Mouse (Mus musculus): ENCODE measurements around the gene Cnot11. TPM values are rescaled to one million over a fixed set of nuclear protein-coding genes. Genes with fewer than 3 reads are reported as not detected.

Cnot11 gene
- polyA plus RNA-seq, 1 experiment from 2014 or later: 29.0 TPM

DNA sequence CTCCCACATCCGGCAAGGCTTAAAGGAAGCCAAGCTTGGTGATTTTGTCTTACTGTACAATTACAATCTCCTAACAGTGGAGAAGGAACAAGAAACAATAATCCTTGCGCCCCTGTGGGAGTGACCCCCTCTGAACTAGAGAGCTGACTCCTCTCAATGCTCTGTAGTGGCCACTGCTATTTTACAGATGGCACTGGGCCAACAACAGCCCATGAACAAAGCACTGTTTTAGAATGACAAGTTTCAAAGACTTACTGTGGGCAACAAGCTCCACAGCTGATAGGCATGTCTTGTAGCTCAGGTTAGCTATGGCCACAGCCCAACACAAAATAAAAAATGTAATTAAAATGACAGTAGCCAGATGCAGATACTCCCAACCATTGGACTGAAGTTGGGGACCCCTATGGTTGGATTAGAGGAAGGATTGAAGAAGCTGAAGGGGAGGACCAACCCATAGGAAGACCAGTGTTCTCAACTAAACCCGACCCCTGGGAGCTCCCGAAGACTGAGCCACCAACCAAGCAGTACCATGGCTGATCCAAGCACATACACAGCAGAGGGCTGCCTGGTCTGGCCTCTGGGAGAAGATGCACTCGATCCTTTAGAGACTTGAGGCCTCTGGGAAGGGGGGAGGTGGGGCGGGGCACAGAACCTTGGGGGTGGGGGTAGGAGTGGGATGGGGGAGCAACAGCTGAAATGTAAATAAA is 11.5 kb downstream of the Cnot11 start:
- Histone ChIP-seq H3K27me3 (ENCODE audit: insufficient read depth, low read length) (no peaks in the 10 kb centered on the region), H3K9ac (no peak overlapping the region), H3K4me2 (no peak overlapping the region), H3K36me3 (ENCODE audit: insufficient read depth) (peaks cover 80% of the 10 kb centered on the region), H3K27ac (ENCODE audit: low read depth) (no peak overlapping the region), H3K9me3 (ENCODE audit: low read depth, low read length) (no peaks in the 10 kb centered on the region), H3K4me1 (ENCODE audit: insufficient read depth) (no peaks in the 10 kb centered on the region; the same call in 1 of the 2 replicates), H3K4me3 (ENCODE audit: low read depth, low read length) (no peak overlapping the region)
- DNase-seq (peak; percentile 36), ATAC-seq (ENCODE audit: insufficient read depth) (peak; percentile 47; the same call in 1 of the 2 replicates)
- no peak for TF ChIP-seq CTCF (IDR thresholded peaks at IDR 0.05; ENCODE audit: low read depth)
- 88% methylated on average over 6 of the region's 6 CpGs for WGBS

DNA sequence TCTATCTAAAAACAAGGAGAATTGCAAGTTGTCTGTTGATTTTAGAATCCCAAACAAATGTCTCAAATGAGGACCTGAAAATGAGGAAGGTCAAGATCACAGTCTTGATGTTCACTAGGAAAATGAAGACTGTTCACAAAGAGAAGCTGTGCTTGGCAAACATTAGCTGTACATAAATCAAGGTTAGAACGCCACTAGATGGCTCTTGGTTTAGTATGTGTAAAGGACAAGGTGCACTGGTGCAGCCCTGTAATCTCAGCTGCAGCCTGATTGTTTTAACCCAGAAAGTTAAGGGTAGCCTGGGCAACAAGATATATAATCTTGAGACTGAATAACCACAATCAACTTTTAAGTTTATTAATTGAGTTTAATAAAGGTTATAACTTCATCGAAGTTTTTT is 12.4 kb downstream of the Cnot11 start:
- peaks cover 78% of the 10 kb centered on the region for H3K36me3 ChIP-seq (ENCODE audit: insufficient read depth)
- no peak overlapping the region for H3K9ac ChIP-seq
- no peaks in the 10 kb centered on the region for H3K9me3 ChIP-seq (ENCODE audit: low read depth, low read length)
- WGBS: 53% methylated on average over 2 of the region's 2 CpGs
- H3K4me3 ChIP-seq (ENCODE audit: low read depth, low read length): no peak overlapping the region
- H3K4me1 ChIP-seq (ENCODE audit: insufficient read depth): no peaks in the 10 kb centered on the region; the same call in 1 of the 2 replicates
- TF ChIP-seq CTCF (IDR thresholded peaks at IDR 0.05; ENCODE audit: low read depth): 0 out of 2 replicates have a peak, but pooled peaks have one; percentile 8
- DNase-seq (peak; percentile 40), ATAC-seq (ENCODE audit: insufficient read depth) (no peak)
- no peak overlapping the region for H3K27ac ChIP-seq (ENCODE audit: low read depth)
- no peak overlapping the region for H3K4me2 ChIP-seq
- H3K27me3 ChIP-seq (ENCODE audit: insufficient read depth, low read length): no peaks in the 10 kb centered on the region

DNA sequence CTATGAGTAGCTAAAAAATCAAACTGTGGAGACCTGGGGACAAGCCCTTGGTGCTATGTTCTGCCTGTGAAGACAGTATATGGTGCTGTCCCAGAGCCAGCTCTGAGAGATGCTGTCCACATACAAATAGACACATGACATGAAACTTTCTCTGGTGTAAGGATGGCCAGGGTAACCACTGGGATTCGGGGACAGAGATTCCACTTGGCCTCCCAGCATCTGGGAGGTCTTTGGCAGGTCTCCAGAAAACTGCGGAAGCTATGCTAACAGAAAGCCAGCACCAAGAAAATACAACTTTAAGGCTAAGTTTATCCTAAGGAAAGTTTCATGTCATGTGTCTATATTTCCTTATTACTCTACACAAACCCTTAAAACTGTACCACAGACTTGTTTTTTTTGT is 15.0 kb downstream of the Cnot11 start:
- Histone ChIP-seq H3K27me3 (ENCODE audit: insufficient read depth, low read length) (no peaks in the 10 kb centered on the region), H3K9me3 (ENCODE audit: low read depth, low read length) (no peaks in the 10 kb centered on the region), H3K9ac (no peak overlapping the region), H3K27ac (ENCODE audit: low read depth) (no peak overlapping the region), H3K4me1 (ENCODE audit: insufficient read depth) (no peaks in the 10 kb centered on the region; the same call in 1 of the 2 replicates), H3K36me3 (ENCODE audit: insufficient read depth) (peaks cover 71% of the 10 kb centered on the region), H3K4me2 (no peak overlapping the region), H3K4me3 (ENCODE audit: low read depth, low read length) (no peak overlapping the region)
- 38% methylated on average over 2 of the region's 2 CpGs for WGBS
- DNase-seq (peak; percentile 89), ATAC-seq (ENCODE audit: insufficient read depth) (peak; percentile 35; the same call in 1 of the 2 replicates)
- TF ChIP-seq CTCF (IDR thresholded peaks at IDR 0.05; ENCODE audit: low read depth): no peak

DNA sequence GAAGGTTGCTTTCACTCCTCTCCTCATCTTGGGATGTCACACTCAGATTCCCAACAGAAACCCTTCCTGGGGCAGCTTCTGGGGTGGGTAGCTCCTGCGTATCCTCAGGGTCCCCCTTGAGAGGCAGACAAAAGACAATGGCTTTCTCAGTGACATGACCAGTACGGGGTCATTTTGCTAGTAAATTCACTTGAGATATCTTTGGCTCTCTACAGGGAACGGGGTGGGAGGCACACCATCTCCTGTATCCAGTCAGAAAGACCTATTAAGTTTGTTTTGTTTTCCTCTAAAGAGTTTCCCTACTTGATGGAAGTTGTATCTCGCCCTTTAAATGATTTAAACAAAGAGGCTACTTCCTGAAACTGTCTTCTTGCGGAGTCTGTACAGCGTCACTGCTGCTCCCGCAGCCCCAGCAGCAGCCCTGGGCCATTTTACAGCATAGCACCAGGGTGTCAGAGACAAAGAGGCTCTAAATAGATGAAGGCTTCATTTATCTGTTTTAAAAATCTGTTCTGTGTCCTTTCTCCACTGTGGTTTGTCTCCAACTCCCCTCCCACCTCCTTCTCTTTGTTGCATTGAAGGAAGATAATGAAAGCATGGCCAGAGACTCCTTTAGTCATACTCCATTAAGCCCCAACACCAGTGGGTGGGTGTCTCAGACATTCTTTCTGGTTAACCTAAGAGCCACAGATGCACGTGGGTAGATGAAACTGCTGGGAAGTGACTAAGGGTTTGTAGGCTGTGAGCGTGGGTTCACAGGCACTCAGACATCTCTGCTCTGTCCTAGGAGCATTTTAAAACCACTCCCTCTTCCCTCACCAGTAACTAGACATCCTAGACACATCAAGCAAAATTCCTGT is 21.0 kb downstream of the Cnot11 start:
- no peak for TF ChIP-seq CTCF (IDR thresholded peaks at IDR 0.05; ENCODE audit: low read depth)
- H3K9me3 ChIP-seq (ENCODE audit: low read depth, low read length): no peaks in the 10 kb centered on the region
- no peaks in the 10 kb centered on the region for H3K4me1 ChIP-seq (ENCODE audit: insufficient read depth)
- no peak overlapping the region for H3K4me3 ChIP-seq (ENCODE audit: low read depth, low read length)
- peaks cover 62% of the 10 kb centered on the region for H3K36me3 ChIP-seq (ENCODE audit: insufficient read depth)
- H3K4me2 ChIP-seq: no peak overlapping the region
- no peak overlapping the region; the same call in 1 of the 2 replicates for H3K9ac ChIP-seq
- no peak for DNase-seq
- H3K27me3 ChIP-seq (ENCODE audit: insufficient read depth, low read length): no peaks in the 10 kb centered on the region
- ATAC-seq (ENCODE audit: insufficient read depth): no peak
- whole genome bisulfite sequencing: 68% methylated on average over 9 of the region's 9 CpGs
- no peak overlapping the region for H3K27ac ChIP-seq (ENCODE audit: low read depth)

DNA sequence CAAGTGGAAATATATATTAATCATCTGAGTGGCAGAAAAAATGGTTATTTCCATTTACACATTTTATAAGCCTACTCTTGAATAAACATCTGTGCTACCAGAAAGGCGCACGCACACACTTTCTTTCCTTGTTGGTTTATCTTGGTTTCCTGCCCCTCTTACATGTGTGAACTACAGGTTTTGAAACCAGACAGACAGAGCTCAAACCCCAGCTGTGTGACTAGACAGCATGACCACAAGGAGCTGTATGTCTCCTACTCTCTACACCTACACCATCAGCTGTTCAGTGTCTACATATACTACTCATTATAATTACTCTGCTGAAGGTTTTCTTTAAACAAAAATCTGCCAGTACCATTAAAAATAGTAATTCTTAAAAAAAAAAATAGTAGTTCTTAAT is 24.2 kb downstream of the Cnot11 start:
- peaks cover 72% of the 10 kb centered on the region for H3K36me3 ChIP-seq (ENCODE audit: insufficient read depth)
- ATAC-seq (ENCODE audit: insufficient read depth) (no peak), DNase-seq (no peak)
- no peak overlapping the region for H3K27ac ChIP-seq (ENCODE audit: low read depth)
- no peak for TF ChIP-seq CTCF (IDR thresholded peaks at IDR 0.05; ENCODE audit: low read depth)
- H3K9ac ChIP-seq: no peak overlapping the region
- H3K9me3 ChIP-seq (ENCODE audit: low read depth, low read length): no peaks in the 10 kb centered on the region
- WGBS: 94% methylated on average over 2 of the region's 2 CpGs
- H3K4me1 ChIP-seq (ENCODE audit: insufficient read depth): no peaks in the 10 kb centered on the region
- H3K4me3 ChIP-seq (ENCODE audit: low read depth, low read length): no peak overlapping the region
- H3K4me2 ChIP-seq: no peak overlapping the region
- no peaks in the 10 kb centered on the region for H3K27me3 ChIP-seq (ENCODE audit: insufficient read depth, low read length)

DNA sequence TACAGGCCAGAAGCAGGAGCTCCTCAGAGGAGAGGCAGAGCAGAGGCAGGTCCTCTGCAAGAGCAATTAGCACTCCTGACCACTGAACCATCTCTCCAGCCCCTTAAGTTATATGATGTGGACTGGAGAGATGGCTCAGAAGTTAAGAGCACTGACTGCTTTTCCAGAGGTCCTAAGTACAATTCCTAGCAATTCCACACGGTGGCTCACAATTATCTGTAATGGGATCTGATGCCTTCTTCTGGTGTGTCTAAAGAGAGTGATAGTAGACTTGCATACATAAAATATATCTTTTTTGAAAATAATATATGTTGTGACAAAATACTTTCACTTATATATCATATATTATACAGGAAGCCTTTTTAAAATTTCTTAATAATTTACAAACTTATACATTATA is 27.1 kb downstream of the Cnot11 start:
- Histone ChIP-seq H3K4me3 (ENCODE audit: low read depth, low read length) (no peak overlapping the region), H3K9me3 (ENCODE audit: low read depth, low read length) (no peaks in the 10 kb centered on the region), H3K4me2 (no peak overlapping the region), H3K36me3 (ENCODE audit: insufficient read depth) (peaks cover 53% of the 10 kb centered on the region), H3K4me1 (ENCODE audit: insufficient read depth) (no peaks in the 10 kb centered on the region), H3K9ac (no peak overlapping the region), H3K27ac (ENCODE audit: low read depth) (no peak overlapping the region), H3K27me3 (ENCODE audit: insufficient read depth, low read length) (no peaks in the 10 kb centered on the region)
- ATAC-seq (ENCODE audit: insufficient read depth) (no peak), DNase-seq (peak; percentile 29)
- 57% methylated on average over 1 of the region's 1 CpGs for WGBS
- peak; percentile 25; the same call in 1 of the 2 replicates for TF ChIP-seq CTCF (IDR thresholded peaks at IDR 0.05; ENCODE audit: low read depth)

DNA sequence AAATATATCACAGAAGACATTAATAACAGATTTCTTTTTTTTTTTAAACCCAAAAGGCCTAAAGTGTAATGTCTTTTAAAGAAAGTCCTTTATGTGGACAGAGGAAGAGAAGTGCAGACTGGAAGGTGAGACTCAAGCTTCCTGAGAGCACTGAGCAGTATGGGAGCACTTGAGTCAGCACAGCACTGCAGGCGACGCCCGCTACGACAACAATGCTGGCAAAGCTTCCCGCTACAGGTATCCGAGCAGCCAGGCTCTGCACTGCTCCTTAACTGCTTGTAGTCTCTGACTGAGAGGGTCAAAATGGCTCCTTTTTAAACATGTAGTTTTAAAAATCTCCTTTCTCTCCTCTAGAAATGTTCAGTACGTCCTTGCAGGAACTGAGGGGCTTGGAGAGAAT is 28.4 kb downstream of the Cnot11 start:
- WGBS: 71% methylated on average over 7 of the region's 7 CpGs

More for the DNA sequence above, 28.4 kb downstream of the Cnot11 start:
- H3K4me2 ChIP-seq: no peak overlapping the region
- no peak for ATAC-seq (ENCODE audit: insufficient read depth)
- no peak overlapping the region for H3K4me3 ChIP-seq (ENCODE audit: low read depth, low read length)
- no peak for TF ChIP-seq CTCF (IDR thresholded peaks at IDR 0.05; ENCODE audit: low read depth)
- H3K36me3 ChIP-seq (ENCODE audit: insufficient read depth): peaks cover 53% of the 10 kb centered on the region
- no peaks in the 10 kb centered on the region for H3K27me3 ChIP-seq (ENCODE audit: insufficient read depth, low read length)
- no peak for DNase-seq
- no peak overlapping the region for H3K27ac ChIP-seq (ENCODE audit: low read depth)
- no peak overlapping the region for H3K9ac ChIP-seq
- H3K4me1 ChIP-seq (ENCODE audit: insufficient read depth): no peaks in the 10 kb centered on the region
- H3K9me3 ChIP-seq (ENCODE audit: low read depth, low read length): no peaks in the 10 kb centered on the region

Measured in lung, embryonic 14.5 days (tissue).